Mouse (Mus musculus): Measurements from ENCODE around the gene Atr.

- TF ChIP-seq CTCF (IDR thresholded peaks at IDR 0.05; ENCODE audit: low read depth) (no peak), EP300 (IDR thresholded peaks at IDR 0.05; ENCODE audit: low read depth) (no peak)
Observed at GRCm38 (mm10) chr9:95882751-95883150, 25.4 kb downstream of the Atr start.

Measured in liver, postnatal 0 days (tissue).